ENCODE assay signal across 9 mouse cellular contexts in genomic region chr3:104777342-104777741, GRCm38 (mm10). TPM values are rescaled to one million over a fixed set of nuclear protein-coding genes. Genes with fewer than 3 reads are reported as not detected.
A peak's percentile ranks its signal among the peaks of the same experiment; 100 is the strongest.
DNase-seq lines count a peak whose midpoint lies in the region; ATAC-seq and TF ChIP-seq lines count a peak whose summit lies in the region.
"Had no signal": no experiment of that assay in that cellular context is flagged by ENCODE, and none has a peak within 500 bp of the region (broad histone marks: within the 10 kb centered on the region; RNA-seq: fewer than 3 reads in every experiment).

No protein-coding gene starts in this region.

- intact Hi-C loops in heart, postnatal 36 days (cut with DNase I): no loop called here

- no peaks in the 10 kb centered on the region for H3K4me1 ChIP-seq in ES-Bruce4 (ENCODE audit: control insufficient read depth, insufficient read depth, low read length)
- H3K4me1 ChIP-seq in forebrain, embryonic 16.5 days (replicated peaks; ENCODE audit: control insufficient read depth, insufficient read depth, low read length): peaks cover 21% of the 10 kb centered on the region
- H3K4me1 ChIP-seq in neural tube, embryonic 11.5 days (ENCODE audit: control insufficient read depth, insufficient read depth, low read length): peaks cover 9% of the 10 kb centered on the region; the same call in 1 of the 2 replicates

- H3K27ac ChIP-seq in ES-Bruce4 (ENCODE audit: insufficient read depth, low read length): no peak overlapping the region
- no peak overlapping the region for H3K27ac ChIP-seq in forebrain, embryonic 16.5 days (ENCODE audit: low read length)
- no peak overlapping the region for H3K27ac ChIP-seq in neural tube, embryonic 11.5 days (ENCODE audit: low read depth, low read length)

- peak overlapping the region; percentile 47 for H3K4me2 ChIP-seq in forebrain, embryonic 16.5 days (ENCODE audit: low read length)
- H3K4me2 ChIP-seq in neural tube, embryonic 11.5 days (ENCODE audit: low read depth): peak overlapping the region; percentile 46

- no peak for TF ChIP-seq POLR2A in ES-Bruce4 (IDR thresholded peaks at IDR 0.05; ENCODE audit: insufficient read depth, low read length)

- H3K4me3 ChIP-seq in ES-Bruce4 (ENCODE audit: low read depth, low read length): peak overlapping the region; percentile 56
- peak overlapping the region; percentile 28 for H3K4me3 ChIP-seq in forebrain, embryonic 16.5 days (replicated peaks; ENCODE audit: low read length)
- H3K4me3 ChIP-seq in neural tube, embryonic 11.5 days (ENCODE audit: low read depth, low read length): peak overlapping the region; percentile 24

- TF ChIP-seq CTCF in ES-Bruce4 (IDR thresholded peaks at IDR 0.05; ENCODE audit: low read depth, low read length): peak; percentile 52

- H3K9ac ChIP-seq in ES-Bruce4 (ENCODE audit: low read depth, poor library complexity, severe bottlenecking): peak overlapping the region; percentile 55
- peak overlapping the region; percentile 14; the same call in 1 of the 2 replicates for H3K9ac ChIP-seq in forebrain, embryonic 16.5 days (replicated peaks; ENCODE audit: low read depth, low read length)
- no peak overlapping the region; the same call in 1 of the 2 replicates for H3K9ac ChIP-seq in neural tube, embryonic 11.5 days (ENCODE audit: low read length)

- no peaks in the 10 kb centered on the region for H3K36me3 ChIP-seq in ES-Bruce4 (ENCODE audit: control insufficient read depth, insufficient read depth, low read length, poor library complexity, severe bottlenecking)
- no peaks in the 10 kb centered on the region for H3K36me3 ChIP-seq in forebrain, embryonic 16.5 days (ENCODE audit: control insufficient read depth, insufficient read depth)
- no peaks in the 10 kb centered on the region for H3K36me3 ChIP-seq in neural tube, embryonic 11.5 days (ENCODE audit: control insufficient read depth, insufficient read depth, low read length)

- H3K9me3 ChIP-seq in ES-Bruce4 (replicated peaks; ENCODE audit: control insufficient read depth, insufficient read depth, low read length, poor library complexity, severe bottlenecking): no peaks in the 10 kb centered on the region
- H3K9me3 ChIP-seq in forebrain, embryonic 16.5 days (ENCODE audit: control insufficient read depth, low read length): no peaks in the 10 kb centered on the region
- no peaks in the 10 kb centered on the region for H3K9me3 ChIP-seq in neural tube, embryonic 11.5 days (ENCODE audit: control insufficient read depth, low read length)

- 0% methylated on average over 20 of the region's 20 CpGs for WGBS in forebrain, embryonic 16.5 days
- 0% methylated on average over 20 of the region's 20 CpGs for WGBS in neural tube, embryonic 11.5 days

- TF ChIP-seq EP300 in ES-Bruce4 (IDR thresholded peaks at IDR 0.05; ENCODE audit: insufficient read depth, low read depth, low read length): no peak

- peak; percentile 86 for DNase-seq in heart, adult 11 months
- no peak for DNase-seq in heart, postnatal 36 days
- peak; percentile 42 for DNase-seq in kidney, postnatal 14 days
- DNase-seq in neural tube, embryonic 11.5 days (ENCODE audit: low spot score): peak; percentile 72
- no peak for DNase-seq in spleen, postnatal 10 days (ENCODE audit: low spot score in 2 of 2)
- DNase-seq in urinary bladder, postnatal 14 days (ENCODE audit: low spot score): no peak

- no peaks in the 10 kb centered on the region for H3K27me3 ChIP-seq in ES-Bruce4 (ENCODE audit: control insufficient read depth, insufficient read depth, low read length, poor library complexity, severe bottlenecking)
- peaks cover 53% of the 10 kb centered on the region for H3K27me3 ChIP-seq in forebrain, embryonic 16.5 days (replicated peaks; ENCODE audit: control insufficient read depth, insufficient read depth, low read length)
- peaks cover 63% of the 10 kb centered on the region for H3K27me3 ChIP-seq in neural tube, embryonic 11.5 days (ENCODE audit: control insufficient read depth, insufficient read depth, low read length)

- peak; percentile 34; the same call in 1 of the 2 replicates for ATAC-seq in forebrain, embryonic 16.5 days
- no peak for ATAC-seq in neural tube, embryonic 11.5 days (ENCODE audit: insufficient read depth, low FRiP score, low TSS enrichment)

RNA-seq across cellular contexts. Expression of gene Ppm1j, which starts 3.5 kb away (rescaled TPM):
- total RNA-seq in heart, postnatal 36 days (2021): 10 to 100 TPM; 24.0 to 26.2 TPM
- 21.4 and 23.8 TPM in 2 replicates for polyA plus RNA-seq in ES-Bruce4 (2011; ENCODE audit: insufficient read depth, insufficient read length, low read depth, missing spikeins)
- polyA plus RNA-seq in forebrain, embryonic 16.5 days (2015; fragmentation: Nextera tagmentation; extraction: Ambion mirVana): 1.8 and 2.3 TPM in 2 replicates
- 1.0 and 1.9 TPM in 2 replicates for polyA plus RNA-seq in neural tube, embryonic 11.5 days (2014; fragmentation: Nextera tagmentation; extraction: Ambion mirVana)

RNA-seq across cellular contexts. Expression of gene Fam19a3, which starts 4.3 kb away (rescaled TPM):
- total RNA-seq in heart, postnatal 36 days (2021): 1 to 10 TPM; 2.2 to 2.4 TPM
- 0.20 and 0.31 TPM in 2 replicates for polyA plus RNA-seq in ES-Bruce4 (2011; ENCODE audit: insufficient read depth, insufficient read length, low read depth, missing spikeins)
- 0.16 and 0.17 TPM in 2 replicates for polyA plus RNA-seq in forebrain, embryonic 16.5 days (2015; fragmentation: Nextera tagmentation; extraction: Ambion mirVana)
- polyA plus RNA-seq in neural tube, embryonic 11.5 days (2014; fragmentation: Nextera tagmentation; extraction: Ambion mirVana): not detected in 2 replicates
- polyA plus RNA-seq: C2C12 had no signal

RNA-seq across cellular contexts. Expression of gene Rhoc, which starts 10.8 kb away (rescaled TPM):
- total RNA-seq in heart, postnatal 36 days (2021): 100 to 1,000 TPM in 1 of 2 experiments, 10 to 100 TPM in 1; 93.1 to 100 TPM
- polyA plus RNA-seq in ES-Bruce4 (2011; ENCODE audit: insufficient read depth, insufficient read length, low read depth, missing spikeins): 123 and 125 TPM in 2 replicates
- 41.1 and 47.7 TPM in 2 replicates for polyA plus RNA-seq in forebrain, embryonic 16.5 days (2015; fragmentation: Nextera tagmentation; extraction: Ambion mirVana)
- polyA plus RNA-seq in neural tube, embryonic 11.5 days (2014; fragmentation: Nextera tagmentation; extraction: Ambion mirVana): 104 and 105 TPM in 2 replicates

RNA-seq across cellular contexts. Expression of gene Mov10, which starts 41.0 kb away (rescaled TPM):
- 1 to 10 TPM; 4.8 to 8.0 TPM for total RNA-seq in heart, postnatal 36 days (2021)
- polyA plus RNA-seq in ES-Bruce4 (2011; ENCODE audit: insufficient read depth, insufficient read length, low read depth, missing spikeins): 79.9 and 90.4 TPM in 2 replicates
- polyA plus RNA-seq in forebrain, embryonic 16.5 days (2015; fragmentation: Nextera tagmentation; extraction: Ambion mirVana): 7.5 and 8.7 TPM in 2 replicates
- polyA plus RNA-seq in neural tube, embryonic 11.5 days (2014; fragmentation: Nextera tagmentation; extraction: Ambion mirVana): 17.4 and 22.0 TPM in 2 replicates

Comparison
In these comparisons a context has a peak if more than half of its experiments do, and no peak if none do; other contexts are left out.
1. DNase-seq: peak in heart, adult 11 months (single experiment), kidney, postnatal 14 days (single experiment) and neural tube, embryonic 11.5 days (single experiment); none in heart, postnatal 36 days (0 of 2), spleen, postnatal 10 days (0 of 2) and urinary bladder, postnatal 14 days (single experiment).
2. Peak in every context shown above with its lines, with median percentiles within 50 percentile points of each other: H3K4me3 ChIP-seq.